Mouse (Mus musculus) ES-E14 (cell line): ENCODE measurements at regions not wholly inside any gene's neighbourhood (a gene's known extent, or its start where the extent isn't known, plus 50 kb on each side); places are given as distances from the start of the nearest gene placed in this dataset.

Experiments used
- HCFC1 ChIP-seq: IDR thresholded peaks from 2 replicates; pipeline ENCODE4 v1.6.1; 2012; ENCODE audit warnings: low read length, inconsistent platforms, borderline replicate concordance; ENCODE audit not compliant: insufficient read depth
- MAFK ChIP-seq: IDR thresholded peaks from 2 replicates; pipeline ENCODE4 v1.6.1; 2014; ENCODE audit warnings: mild to moderate bottlenecking, low read depth, low read length, inconsistent platforms; ENCODE audit not compliant: insufficient read depth
- ZC3H11A ChIP-seq: IDR thresholded peaks from 2 replicates; pipeline ENCODE4 v1.6.1; 2012; ENCODE audit warnings: low read depth, mild to moderate bottlenecking, inconsistent platforms, low read length, borderline replicate concordance

DNA sequence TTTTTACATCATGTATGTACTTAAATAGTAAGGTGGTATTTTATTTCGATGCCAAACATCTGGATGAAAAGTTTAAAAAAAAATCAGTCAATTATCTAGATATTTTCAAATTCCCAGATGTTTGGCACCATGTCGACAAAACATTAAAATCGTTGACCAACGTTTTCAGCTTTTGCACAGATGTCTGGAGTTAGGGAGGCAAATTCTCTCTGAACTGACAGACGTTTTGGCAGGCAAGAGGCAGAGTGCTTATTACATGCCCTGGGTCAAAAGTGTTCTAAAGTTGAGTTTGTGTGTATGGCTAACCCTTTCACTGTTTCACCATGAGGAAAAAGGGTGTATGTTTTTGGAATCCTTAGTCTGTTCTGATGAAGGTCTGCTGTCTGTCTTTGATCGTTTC lies 2028.5 kb downstream of the A830018L16Rik start:
- TF ChIP-seq HCFC1 (no peak), MAFK (no peak), ZC3H11A (no peak)
